Mouse (Mus musculus): ENCODE measurements around the gene Rapgef3.

Gene Rapgef3

GRCm38 (mm10) chr15:97718535-97719155 is 49.1 kb downstream of the Rapgef3 start:
- DNase-seq: no peak

- no peak for DNase-seq
Measured at GRCm38 (mm10) chr15:97717861-97718534, 49.8 kb downstream of the Rapgef3 start.

- no peak for DNase-seq
Measured at GRCm38 (mm10) chr15:97716782-97717181, 51.0 kb downstream of the Rapgef3 start.

GRCm38 (mm10) chr15:97715734-97716133 is 52.0 kb downstream of the Rapgef3 start:
- DNase-seq: no peak

GRCm38 (mm10) chr15:97715083-97715482 is 52.7 kb downstream of the Rapgef3 start:
- no peak for DNase-seq

- no peak for DNase-seq
Measured at GRCm38 (mm10) chr15:97712546-97712945, 55.2 kb downstream of the Rapgef3 start.

GRCm38 (mm10) chr15:97710906-97711305 is 56.9 kb downstream of the Rapgef3 start:
- DNase-seq: no peak

GRCm38 (mm10) chr15:97705211-97706050 is 62.3 kb downstream of the Rapgef3 start, which contains the start of gene Rpap3:
Rpap3 (minus strand) TSS chr15:97705825.
- peak; percentile 79 for DNase-seq

GRCm38 (mm10) chr15:97696616-97697015 is 71.2 kb downstream of the Rapgef3 start:
- no peak for DNase-seq

Measured in cerebellum, adult 11-12 months (tissue).